Mouse (Mus musculus): ENCODE measurements around the gene Hacd2. TPM values are rescaled to one million over a fixed set of nuclear protein-coding genes. Genes with fewer than 3 reads are reported as not detected.

Hacd2 gene
- polyA plus RNA-seq, 1 experiment = 87.6 TPM

GRCm38 (mm10) chr16:34984203-34985030 lies 37.8 kb upstream of the Hacd2 start:
- Histone ChIP-seq H3K4me1 (ENCODE audit: control insufficient read depth, insufficient read depth, low read length) (no peaks in the 10 kb centered on the region), H3K4me3 (ENCODE audit: low read depth, low read length) (no peak overlapping the region), H3K9me3 (replicated peaks; ENCODE audit: control insufficient read depth, insufficient read depth, low read length, poor library complexity, severe bottlenecking) (no peaks in the 10 kb centered on the region), H3K27ac (ENCODE audit: insufficient read depth, low read length) (no peak overlapping the region), H3K27me3 (ENCODE audit: control insufficient read depth, insufficient read depth, low read length, poor library complexity, severe bottlenecking) (no peaks in the 10 kb centered on the region), H3K9ac (ENCODE audit: low read depth, poor library complexity, severe bottlenecking) (no peak overlapping the region), H3K36me3 (ENCODE audit: control insufficient read depth, insufficient read depth, low read length, poor library complexity, severe bottlenecking) (no peaks in the 10 kb centered on the region)
- TF ChIP-seq EP300 (IDR thresholded peaks at IDR 0.05; ENCODE audit: insufficient read depth, low read depth, low read length) = no peak
- no peak for TF ChIP-seq POLR2A (IDR thresholded peaks at IDR 0.05; ENCODE audit: insufficient read depth, low read length)
- TF ChIP-seq CTCF (IDR thresholded peaks at IDR 0.05; ENCODE audit: low read depth, low read length) = no peak

GRCm38 (mm10) chr16:34985031-34985346 lies 37.2 kb upstream of the Hacd2 start:
- Histone ChIP-seq H3K27ac (ENCODE audit: insufficient read depth, low read length) (no peak overlapping the region), H3K4me1 (ENCODE audit: control insufficient read depth, insufficient read depth, low read length) (no peaks in the 10 kb centered on the region), H3K36me3 (ENCODE audit: control insufficient read depth, insufficient read depth, low read length, poor library complexity, severe bottlenecking) (no peaks in the 10 kb centered on the region), H3K9me3 (replicated peaks; ENCODE audit: control insufficient read depth, insufficient read depth, low read length, poor library complexity, severe bottlenecking) (no peaks in the 10 kb centered on the region), H3K9ac (ENCODE audit: low read depth, poor library complexity, severe bottlenecking) (no peak overlapping the region), H3K27me3 (ENCODE audit: control insufficient read depth, insufficient read depth, low read length, poor library complexity, severe bottlenecking) (no peaks in the 10 kb centered on the region), H3K4me3 (ENCODE audit: low read depth, low read length) (no peak overlapping the region)
- TF ChIP-seq CTCF (IDR thresholded peaks at IDR 0.05; ENCODE audit: low read depth, low read length) (no peak), EP300 (IDR thresholded peaks at IDR 0.05; ENCODE audit: insufficient read depth, low read depth, low read length) (no peak), POLR2A (IDR thresholded peaks at IDR 0.05; ENCODE audit: insufficient read depth, low read length) (no peak)

DNA sequence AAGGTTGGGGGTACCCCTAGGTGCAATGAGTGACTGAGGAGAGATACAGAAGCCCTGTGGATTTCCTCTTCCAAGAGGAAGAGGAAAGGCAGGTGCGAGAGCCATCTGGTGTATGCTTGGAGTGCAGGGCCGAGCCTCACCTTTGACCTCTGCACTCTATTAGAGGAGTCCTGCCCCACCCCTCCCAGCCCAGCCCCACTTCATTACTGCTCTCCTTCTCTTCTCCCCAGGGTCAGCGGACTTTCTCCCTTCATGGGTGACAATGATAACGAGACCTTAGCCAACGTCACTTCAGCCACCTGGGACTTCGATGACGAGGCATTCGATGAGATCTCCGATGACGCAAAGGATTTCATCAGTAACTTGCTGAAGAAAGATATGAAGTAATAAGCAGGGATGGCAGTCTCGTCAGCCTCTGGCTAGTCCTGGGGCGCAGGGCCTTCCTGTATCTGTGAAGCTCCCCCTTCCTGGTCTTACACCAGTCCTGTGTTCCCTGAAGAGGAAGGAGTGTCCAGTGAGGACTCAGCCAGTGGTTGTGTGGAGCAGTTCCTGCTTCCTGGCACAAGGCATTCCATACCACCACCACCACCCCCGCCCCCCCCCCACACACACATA lies 35.9 kb upstream of the Hacd2 start:
- no peaks in the 10 kb centered on the region for H3K36me3 ChIP-seq (ENCODE audit: control insufficient read depth, insufficient read depth, low read length, poor library complexity, severe bottlenecking)
- H3K4me3 ChIP-seq (ENCODE audit: low read depth, low read length) = no peak overlapping the region
- H3K27me3 ChIP-seq (ENCODE audit: control insufficient read depth, insufficient read depth, low read length, poor library complexity, severe bottlenecking) = no peaks in the 10 kb centered on the region
- TF ChIP-seq POLR2A (IDR thresholded peaks at IDR 0.05; ENCODE audit: insufficient read depth, low read length) (no peak), EP300 (IDR thresholded peaks at IDR 0.05; ENCODE audit: insufficient read depth, low read depth, low read length) (no peak), CTCF (IDR thresholded peaks at IDR 0.05; ENCODE audit: low read depth, low read length) (no peak)
- no peaks in the 10 kb centered on the region for H3K9me3 ChIP-seq (replicated peaks; ENCODE audit: control insufficient read depth, insufficient read depth, low read length, poor library complexity, severe bottlenecking)
- H3K27ac ChIP-seq (ENCODE audit: insufficient read depth, low read length) = no peak overlapping the region
- no peak overlapping the region for H3K9ac ChIP-seq (ENCODE audit: low read depth, poor library complexity, severe bottlenecking)
- no peaks in the 10 kb centered on the region for H3K4me1 ChIP-seq (ENCODE audit: control insufficient read depth, insufficient read depth, low read length)

GRCm38 (mm10) chr16:34991365-34991764 lies 30.9 kb upstream of the Hacd2 start:
- Histone ChIP-seq H3K4me1 (ENCODE audit: control insufficient read depth, insufficient read depth, low read length) (no peaks in the 10 kb centered on the region), H3K9me3 (replicated peaks; ENCODE audit: control insufficient read depth, insufficient read depth, low read length, poor library complexity, severe bottlenecking) (no peaks in the 10 kb centered on the region), H3K36me3 (ENCODE audit: control insufficient read depth, insufficient read depth, low read length, poor library complexity, severe bottlenecking) (no peaks in the 10 kb centered on the region), H3K9ac (ENCODE audit: low read depth, poor library complexity, severe bottlenecking) (no peak overlapping the region), H3K27ac (ENCODE audit: insufficient read depth, low read length) (no peak overlapping the region), H3K27me3 (ENCODE audit: control insufficient read depth, insufficient read depth, low read length, poor library complexity, severe bottlenecking) (no peaks in the 10 kb centered on the region), H3K4me3 (ENCODE audit: low read depth, low read length) (no peak overlapping the region)
- TF ChIP-seq EP300 (IDR thresholded peaks at IDR 0.05; ENCODE audit: insufficient read depth, low read depth, low read length) = no peak
- TF ChIP-seq POLR2A (IDR thresholded peaks at IDR 0.05; ENCODE audit: insufficient read depth, low read length) = no peak
- no peak for TF ChIP-seq CTCF (IDR thresholded peaks at IDR 0.05; ENCODE audit: low read depth, low read length)

- H3K36me3 ChIP-seq (ENCODE audit: control insufficient read depth, insufficient read depth, low read length, poor library complexity, severe bottlenecking) = no peaks in the 10 kb centered on the region
Observed at GRCm38 (mm10) chr16:34992854-34993253, 29.4 kb upstream of the Hacd2 start.

More at GRCm38 (mm10) chr16:34992854-34993253, 29.4 kb upstream of the Hacd2 start:
- Histone ChIP-seq H3K27ac (ENCODE audit: insufficient read depth, low read length) (no peak overlapping the region), H3K4me3 (ENCODE audit: low read depth, low read length) (no peak overlapping the region), H3K9me3 (replicated peaks; ENCODE audit: control insufficient read depth, insufficient read depth, low read length, poor library complexity, severe bottlenecking) (no peaks in the 10 kb centered on the region), H3K27me3 (ENCODE audit: control insufficient read depth, insufficient read depth, low read length, poor library complexity, severe bottlenecking) (no peaks in the 10 kb centered on the region), H3K4me1 (ENCODE audit: control insufficient read depth, insufficient read depth, low read length) (no peaks in the 10 kb centered on the region), H3K9ac (ENCODE audit: low read depth, poor library complexity, severe bottlenecking) (no peak overlapping the region)
- TF ChIP-seq POLR2A (IDR thresholded peaks at IDR 0.05; ENCODE audit: insufficient read depth, low read length) (no peak), EP300 (IDR thresholded peaks at IDR 0.05; ENCODE audit: insufficient read depth, low read depth, low read length) (no peak), CTCF (IDR thresholded peaks at IDR 0.05; ENCODE audit: low read depth, low read length) (no peak)

Measured in ES-Bruce4 (cell line).